Mouse (Mus musculus) urinary bladder, postnatal 4 days (tissue): Measurements from ENCODE around the gene Oosp2.

Source experiments
- DNase-seq, 2 experiments: peaks; one replicate each; pipeline ENCODE4 v3.0.0; 2021 to 2022; ENCODE audit warnings: low spot score in 2 of 2

Gene Oosp2

DNA sequence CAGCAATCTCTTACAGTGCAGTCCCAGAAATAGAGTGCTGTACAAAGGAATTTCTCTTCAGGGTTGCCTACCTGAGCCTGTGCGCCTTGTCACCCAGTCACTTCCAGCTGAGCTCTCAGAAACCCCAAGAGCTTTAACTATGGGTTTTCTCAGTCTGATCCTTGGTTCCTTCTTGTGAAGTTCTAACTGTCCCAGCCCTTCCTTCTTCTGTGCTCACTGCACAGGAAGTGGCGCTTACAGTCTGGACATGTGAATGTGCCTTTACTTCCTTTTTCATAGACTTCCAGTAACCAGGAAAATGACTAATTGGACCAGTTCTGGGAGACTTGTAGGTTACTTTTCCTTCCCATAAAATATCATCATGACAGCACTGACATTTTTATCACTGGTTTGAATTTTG is 55.8 kb downstream of the Oosp2 start, which contains the start of gene Ms4a6d:
Ms4a6d (minus strand) TSS at position 247 of the 400 bp plus-strand sequence.
- DNase-seq: no peak

DNA sequence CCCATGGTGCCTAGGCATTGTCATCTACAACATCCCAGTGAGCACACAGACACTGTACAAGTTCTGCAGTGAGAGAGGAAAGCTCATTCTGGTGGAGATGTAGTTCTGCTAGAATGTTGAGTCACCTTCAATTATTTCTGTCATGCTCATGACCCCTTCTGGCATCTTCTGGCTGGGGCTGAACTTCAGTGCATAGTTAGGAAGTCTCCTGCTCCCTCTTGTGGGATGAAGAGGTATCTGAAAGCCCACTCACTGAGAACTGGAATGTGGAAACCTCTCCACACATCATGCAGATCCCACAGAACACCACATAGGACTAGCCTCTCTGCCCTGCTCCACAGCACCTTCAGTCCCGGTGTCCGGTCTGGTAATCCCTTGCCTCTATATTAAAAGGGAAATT is 58.3 kb downstream of the Oosp2 start:
- DNase-seq: no peak

DNA sequence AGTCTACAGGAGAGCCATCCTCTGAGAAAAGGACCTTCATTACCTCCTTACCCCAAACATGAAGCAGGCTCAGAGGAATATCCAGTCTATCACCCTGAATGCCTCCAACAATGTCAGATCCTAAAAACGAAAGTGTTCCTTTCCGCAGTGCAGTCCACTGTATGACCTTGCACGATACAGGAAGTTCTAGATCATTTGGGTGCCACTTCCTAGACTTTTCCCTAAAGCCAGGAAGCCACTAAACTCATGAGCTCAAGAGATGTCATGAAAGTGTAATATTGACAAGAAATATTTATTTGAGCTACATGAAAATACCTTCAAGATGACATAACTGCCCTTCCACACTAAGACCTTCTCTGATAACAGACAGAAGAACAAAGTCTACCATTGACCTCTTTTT is 59.0 kb downstream of the Oosp2 start:
- no peak for DNase-seq
